Mouse (Mus musculus): ENCODE data around the gene Clec9a. TPM values are rescaled to one million over a fixed set of nuclear protein-coding genes. Genes with fewer than 3 reads are reported as not detected.

The Clec9a gene
- total and polyA plus RNA-seq, 2 experiments from 2014 or later: 0.04 TPM; not detected in 1

DNA sequence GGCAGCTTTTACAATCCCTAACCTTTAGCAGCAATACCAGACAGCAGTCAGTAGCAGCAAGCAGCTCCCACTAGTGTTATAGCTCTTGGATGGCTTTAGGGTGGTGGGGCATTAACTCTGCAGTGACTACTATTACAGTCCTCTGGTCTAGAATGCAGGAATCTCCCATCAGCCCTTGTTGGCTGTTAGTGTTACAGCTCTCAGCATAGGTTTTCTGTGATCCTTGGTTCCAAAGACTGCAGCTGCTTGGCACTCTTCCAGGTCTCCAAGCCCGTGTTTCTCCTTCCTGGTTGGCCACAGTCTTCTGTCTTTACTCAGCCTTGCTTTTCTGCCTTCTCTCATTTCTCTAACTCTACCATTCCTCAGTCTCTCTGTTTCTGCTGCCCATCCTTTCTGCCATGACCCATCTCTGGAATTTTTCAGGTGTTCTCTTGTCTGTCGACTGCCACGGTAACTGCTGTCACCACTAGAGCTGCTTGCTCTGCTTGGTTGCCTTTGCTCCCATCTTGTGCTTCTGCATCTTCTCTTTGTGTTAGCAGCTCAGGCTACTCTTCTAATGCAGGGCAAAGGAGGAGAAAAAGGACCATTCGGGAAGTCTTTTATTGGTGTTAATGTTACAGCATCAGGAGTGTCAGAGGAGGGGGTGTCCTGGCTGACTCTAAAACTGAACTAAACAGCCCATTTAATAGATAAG, 14.5 kb downstream of the Clec9a start:
- H3K27me3 ChIP-seq (ENCODE audit: insufficient read depth, low read length): no peaks in the 10 kb centered on the region
- H3K4me1 ChIP-seq (ENCODE audit: insufficient read depth, low read length): no peaks in the 10 kb centered on the region
- no peak overlapping the region for H3K4me2 ChIP-seq (ENCODE audit: low read depth, low read length)
- H3K9ac ChIP-seq (replicated peaks; ENCODE audit: low read length): no peak overlapping the region
- no peak overlapping the region for H3K27ac ChIP-seq
- no peak for TF ChIP-seq CTCF (IDR thresholded peaks at IDR 0.05; ENCODE audit: low read depth)
- H3K9me3 ChIP-seq (ENCODE audit: low read length): no peaks in the 10 kb centered on the region
- no peak overlapping the region for H3K4me3 ChIP-seq (ENCODE audit: low read length)
- no peaks in the 10 kb centered on the region for H3K36me3 ChIP-seq (ENCODE audit: insufficient read depth, low read length)
- DNase-seq (ENCODE audit: low spot score) (peak; percentile 30), ATAC-seq (peak; percentile 29)
- 63% methylated on average over 4 of the region's 4 CpGs for WGBS

DNA sequence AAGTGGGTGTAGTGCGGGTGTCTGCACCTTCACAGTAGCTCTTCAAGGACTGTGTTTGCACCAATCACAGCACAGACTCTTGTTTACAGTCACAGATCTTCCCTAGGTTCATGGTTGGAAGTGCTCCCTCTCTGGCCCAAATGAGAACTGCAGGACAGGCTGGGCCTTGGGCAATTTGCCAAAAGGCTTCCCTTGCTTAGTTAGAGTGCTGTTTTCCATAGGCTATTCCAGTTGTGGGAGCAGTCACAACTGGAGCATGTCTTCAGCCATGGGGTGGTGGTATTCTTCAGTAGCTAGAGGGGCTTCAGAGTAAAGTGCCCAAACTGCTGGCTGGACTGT, 15.0 kb downstream of the Clec9a start:
- peak; percentile 92 for TF ChIP-seq CTCF (IDR thresholded peaks at IDR 0.05; ENCODE audit: low read depth)
- 11% methylated on average over 1 of the region's 1 CpGs for WGBS
- ATAC-seq (peak; percentile 94), DNase-seq (ENCODE audit: low spot score) (peak; percentile 75)
- Histone ChIP-seq H3K36me3 (ENCODE audit: insufficient read depth, low read length) (no peaks in the 10 kb centered on the region), H3K27me3 (ENCODE audit: insufficient read depth, low read length) (no peaks in the 10 kb centered on the region), H3K27ac (no peak overlapping the region), H3K9ac (replicated peaks; ENCODE audit: low read length) (no peak overlapping the region), H3K4me2 (ENCODE audit: low read depth, low read length) (no peak overlapping the region), H3K4me1 (ENCODE audit: insufficient read depth, low read length) (no peaks in the 10 kb centered on the region), H3K4me3 (ENCODE audit: low read length) (no peak overlapping the region), H3K9me3 (ENCODE audit: low read length) (no peaks in the 10 kb centered on the region)

DNA sequence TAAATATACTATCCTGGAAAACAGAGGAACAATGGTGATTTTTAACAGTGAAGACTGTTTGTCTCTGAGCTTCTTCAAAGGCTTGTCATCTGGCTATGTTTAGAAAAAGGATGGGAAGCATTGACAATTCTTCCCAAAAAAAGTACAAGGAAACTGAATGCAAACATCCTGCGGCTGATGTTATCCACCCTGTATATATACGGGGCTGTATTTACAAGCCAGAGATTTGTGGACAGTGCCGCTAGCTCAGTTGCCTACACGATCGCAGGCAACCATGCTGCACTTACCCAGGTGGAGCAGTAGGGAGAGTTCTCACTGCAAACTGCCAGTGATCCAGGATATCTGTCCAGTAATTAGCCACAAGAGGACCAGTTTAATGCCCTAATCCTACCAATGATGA, 16.6 kb downstream of the Clec9a start:
- Histone ChIP-seq H3K9me3 (ENCODE audit: low read length) (no peaks in the 10 kb centered on the region), H3K36me3 (ENCODE audit: insufficient read depth, low read length) (no peaks in the 10 kb centered on the region), H3K4me3 (ENCODE audit: low read length) (no peak overlapping the region), H3K4me2 (ENCODE audit: low read depth, low read length) (no peak overlapping the region), H3K4me1 (ENCODE audit: insufficient read depth, low read length) (no peaks in the 10 kb centered on the region), H3K27ac (no peak overlapping the region), H3K9ac (replicated peaks; ENCODE audit: low read length) (no peak overlapping the region), H3K27me3 (ENCODE audit: insufficient read depth, low read length) (no peaks in the 10 kb centered on the region)
- no peak for ATAC-seq
- DNase-seq (ENCODE audit: low spot score): no peak
- 79% methylated on average over 5 of the region's 5 CpGs for WGBS
- TF ChIP-seq CTCF (IDR thresholded peaks at IDR 0.05; ENCODE audit: low read depth): no peak

DNA sequence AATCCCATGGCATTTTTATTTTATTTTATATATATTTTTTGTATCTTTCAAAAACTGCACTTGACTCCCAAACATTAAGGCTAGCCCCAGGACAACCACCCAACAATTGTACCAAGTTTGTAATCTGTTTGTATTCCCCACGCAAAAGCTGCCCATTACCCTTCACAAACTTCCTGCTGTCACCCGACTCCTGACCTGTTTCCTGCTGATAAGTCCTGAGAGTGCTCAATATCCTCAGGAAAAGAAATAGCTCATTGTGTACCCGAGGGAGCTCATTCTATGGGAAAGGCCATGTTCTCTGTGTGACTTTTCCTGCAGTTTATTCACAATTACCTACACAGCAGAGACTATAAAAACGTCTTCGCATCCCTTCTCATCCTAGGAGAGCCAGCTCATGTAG, 17.1 kb downstream of the Clec9a start:
- DNase-seq (ENCODE audit: low spot score): no peak
- Histone ChIP-seq H3K27me3 (ENCODE audit: insufficient read depth, low read length) (no peaks in the 10 kb centered on the region), H3K4me2 (ENCODE audit: low read depth, low read length) (no peak overlapping the region), H3K4me1 (ENCODE audit: insufficient read depth, low read length) (no peaks in the 10 kb centered on the region), H3K4me3 (ENCODE audit: low read length) (no peak overlapping the region), H3K36me3 (ENCODE audit: insufficient read depth, low read length) (no peaks in the 10 kb centered on the region), H3K9me3 (ENCODE audit: low read length) (no peaks in the 10 kb centered on the region), H3K9ac (replicated peaks; ENCODE audit: low read length) (no peak overlapping the region), H3K27ac (no peak overlapping the region)
- no peak for TF ChIP-seq CTCF (IDR thresholded peaks at IDR 0.05; ENCODE audit: low read depth)
- WGBS: 45% methylated on average over 5 of the region's 5 CpGs
- ATAC-seq: no peak

DNA sequence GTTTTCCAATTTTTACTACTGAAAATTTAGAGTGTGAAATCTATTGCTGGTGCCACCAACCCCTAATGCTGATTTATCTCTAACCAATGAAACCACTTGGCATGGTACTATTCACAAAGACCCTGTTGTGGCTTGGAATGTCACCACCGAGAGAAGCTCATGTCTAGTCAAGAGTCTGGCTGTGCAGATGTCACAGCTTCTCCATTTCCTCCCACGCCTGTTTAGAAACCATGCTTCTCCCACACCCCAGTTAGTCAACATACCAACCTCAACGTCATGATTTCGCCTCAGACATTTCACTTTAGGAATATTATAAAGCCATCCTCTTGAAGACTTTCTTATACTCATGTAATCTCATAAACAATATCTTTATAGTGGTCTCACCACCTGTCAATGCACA, 18.6 kb downstream of the Clec9a start:
- 79% methylated on average over 4 of the region's 4 CpGs for WGBS
- ATAC-seq: no peak

DNA sequence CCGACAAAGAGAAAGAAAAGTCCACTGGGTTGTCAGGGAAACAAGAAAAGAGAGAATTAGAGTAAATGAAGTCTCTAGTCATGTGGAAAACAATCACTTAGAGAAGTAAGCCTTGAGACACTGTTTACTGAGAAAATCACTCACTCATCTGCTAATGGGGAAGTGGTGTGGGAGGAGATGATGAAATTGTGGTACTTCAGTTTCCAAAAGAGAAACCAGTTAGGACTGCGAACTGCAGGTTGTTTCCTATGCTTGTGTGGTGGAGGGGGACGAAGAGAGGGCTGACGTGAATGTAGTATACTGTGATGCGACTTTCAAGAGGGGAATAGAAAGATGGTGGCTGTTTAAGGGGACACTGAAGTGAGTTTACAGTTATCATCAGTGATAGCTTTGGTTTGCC, 25.6 kb downstream of the Clec9a start:
- H3K4me1 ChIP-seq (ENCODE audit: insufficient read depth, low read length): no peaks in the 10 kb centered on the region
- H3K9ac ChIP-seq (replicated peaks; ENCODE audit: low read length): no peak overlapping the region
- no peak for TF ChIP-seq CTCF (IDR thresholded peaks at IDR 0.05; ENCODE audit: low read depth)
- DNase-seq (ENCODE audit: low spot score): no peak
- no peak overlapping the region for H3K27ac ChIP-seq
- 61% methylated on average over 5 of the region's 5 CpGs for WGBS
- H3K4me2 ChIP-seq (ENCODE audit: low read depth, low read length): no peak overlapping the region
- no peaks in the 10 kb centered on the region for H3K9me3 ChIP-seq (ENCODE audit: low read length)
- no peak overlapping the region for H3K4me3 ChIP-seq (ENCODE audit: low read length)
- H3K27me3 ChIP-seq (ENCODE audit: insufficient read depth, low read length): no peaks in the 10 kb centered on the region
- ATAC-seq: no peak
- no peaks in the 10 kb centered on the region for H3K36me3 ChIP-seq (ENCODE audit: insufficient read depth, low read length)

More for the DNA sequence above, 18.6 kb downstream of the Clec9a start:
- Histone ChIP-seq H3K36me3 (ENCODE audit: insufficient read depth, low read length) (no peaks in the 10 kb centered on the region), H3K27ac (no peak overlapping the region), H3K27me3 (ENCODE audit: insufficient read depth, low read length) (no peaks in the 10 kb centered on the region), H3K4me1 (ENCODE audit: insufficient read depth, low read length) (no peaks in the 10 kb centered on the region), H3K9ac (replicated peaks; ENCODE audit: low read length) (no peak overlapping the region), H3K4me3 (ENCODE audit: low read length) (no peak overlapping the region), H3K9me3 (ENCODE audit: low read length) (no peaks in the 10 kb centered on the region), H3K4me2 (ENCODE audit: low read depth, low read length) (no peak overlapping the region)
- no peak for TF ChIP-seq CTCF (IDR thresholded peaks at IDR 0.05; ENCODE audit: low read depth)
- no peak for DNase-seq (ENCODE audit: low spot score)

DNA sequence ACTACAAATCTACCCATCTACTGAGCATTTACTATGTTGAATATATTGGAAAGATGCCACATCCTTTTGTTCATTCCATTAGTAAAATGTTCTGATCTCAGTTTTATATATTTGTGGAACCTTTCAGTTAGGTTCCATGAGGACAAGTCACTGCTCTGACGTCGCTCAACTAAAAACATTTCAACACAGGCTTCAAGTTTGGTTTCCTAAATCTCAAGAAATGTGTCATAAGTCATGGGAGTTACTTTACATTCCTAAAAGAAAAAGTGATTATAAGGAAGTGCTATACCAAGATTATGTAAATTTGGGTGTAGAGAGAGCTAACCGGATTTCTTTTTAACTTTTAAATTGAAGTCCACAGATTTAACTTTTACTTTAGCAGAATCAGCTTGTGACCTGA, 27.4 kb downstream of the Clec9a start:
- WGBS: 90% methylated on average over 3 of the region's 3 CpGs
- H3K36me3 ChIP-seq (ENCODE audit: insufficient read depth, low read length): no peaks in the 10 kb centered on the region
- H3K27me3 ChIP-seq (ENCODE audit: insufficient read depth, low read length): no peaks in the 10 kb centered on the region
- DNase-seq (ENCODE audit: low spot score) (no peak), ATAC-seq (no peak)
- H3K4me1 ChIP-seq (ENCODE audit: insufficient read depth, low read length): no peaks in the 10 kb centered on the region
- TF ChIP-seq CTCF (IDR thresholded peaks at IDR 0.05; ENCODE audit: low read depth): no peak
- no peak overlapping the region for H3K4me2 ChIP-seq (ENCODE audit: low read depth, low read length)
- no peak overlapping the region for H3K27ac ChIP-seq
- no peak overlapping the region for H3K4me3 ChIP-seq (ENCODE audit: low read length)
- no peaks in the 10 kb centered on the region for H3K9me3 ChIP-seq (ENCODE audit: low read length)
- no peak overlapping the region for H3K9ac ChIP-seq (replicated peaks; ENCODE audit: low read length)

Data from hindbrain, postnatal 0 days (tissue).